Mouse (Mus musculus) common myeloid progenitor, adult 5-6 weeks (primary cell): ENCODE measurements around the gene Gm17019. TPM values are rescaled to one million over a fixed set of nuclear protein-coding genes. Genes with fewer than 3 reads are reported as not detected.
"Not testable (repeated sequence)": the region's sequence is repeated elsewhere in the genome, so short reads cannot be mapped to it uniquely, and the experiment has no call there.

ENCODE experiments used
- ATAC-seq: replicated peaks from 2 replicates; pipeline ENCODE4 v1.8.0; 2016; ENCODE audit warnings: low read depth, mild to moderate bottlenecking, moderate TSS enrichment, inconsistent platforms; ENCODE audit not compliant: poor library complexity, severe bottlenecking
- total RNA-seq: library from RNA; stranded (forward); fragments of 200-1000, 187-1606 nt; gene quantifications from 2 replicates; pipeline ENCODE4 v1.2.3, GENCODE M21; 2017

Gm17019 gene
- total RNA-seq, 1 experiment from 2014 or later = not detected

- not testable (repeated sequence) for ATAC-seq
Observed at GRCm38 (mm10) chr5:14998077-14998476, 34.7 kb downstream of the Gm17019 start.

DNA sequence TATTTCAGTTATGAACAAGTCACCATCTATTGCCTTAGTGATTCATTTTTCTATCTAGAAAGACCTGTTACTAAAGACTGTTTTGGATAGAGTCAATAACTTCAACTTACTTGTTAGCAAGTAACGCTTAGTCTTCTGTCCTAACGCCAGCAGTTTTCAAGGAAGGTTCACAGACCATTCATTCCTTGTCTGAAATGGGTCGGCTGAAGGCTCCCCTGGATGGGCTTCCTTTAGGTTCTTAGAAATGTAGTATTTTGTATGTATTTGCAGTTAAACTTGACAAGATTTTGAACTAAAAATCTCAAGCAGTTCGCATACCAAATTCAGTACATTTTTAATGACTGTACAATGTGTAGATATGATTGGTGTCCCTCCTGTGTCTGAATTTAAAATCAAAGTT, 35.2 kb downstream of the Gm17019 start:
- not testable (repeated sequence) for ATAC-seq

DNA sequence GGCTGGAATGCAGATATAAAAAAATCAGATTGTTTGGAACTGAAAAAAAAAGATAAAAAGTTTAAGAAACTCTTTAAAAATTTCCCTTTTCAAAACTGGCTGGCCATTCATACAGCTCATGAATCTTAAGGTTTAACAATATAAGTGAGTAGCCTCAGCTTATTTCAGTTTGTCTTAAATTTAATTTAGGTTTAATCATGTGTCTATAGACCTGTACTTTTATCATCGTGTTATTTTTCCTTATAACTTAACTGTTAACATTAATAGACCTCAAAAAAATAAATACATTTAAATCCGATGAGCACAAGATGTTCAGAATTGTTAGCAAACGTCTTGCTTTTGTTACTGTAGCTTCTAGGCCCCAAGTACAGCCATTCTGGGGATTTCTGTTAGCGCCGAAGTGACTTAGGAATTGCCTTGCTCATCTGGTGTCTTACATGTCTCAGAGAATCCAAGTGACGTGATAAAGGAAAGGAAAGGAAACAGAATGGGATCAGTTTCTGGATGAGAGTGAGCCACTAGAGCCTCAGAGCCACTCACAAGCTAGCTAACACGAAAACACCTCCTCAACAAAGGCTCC, 36.0 kb downstream of the Gm17019 start:
- ATAC-seq = not testable (repeated sequence)

- ATAC-seq = not testable (repeated sequence)
Observed at GRCm38 (mm10) chr5:14994124-14994523, 38.7 kb downstream of the Gm17019 start.

GRCm38 (mm10) chr5:14990375-14991158, 42.2 kb downstream of the Gm17019 start:
- not testable (repeated sequence) for ATAC-seq

- not testable (repeated sequence) for ATAC-seq
Observed at GRCm38 (mm10) chr5:14986649-14987387, 46.0 kb downstream of the Gm17019 start.

Other genes with a start within 250 kb of the Gm17019 start
- gene Gm9758, start 118.1 kb downstream of the Gm17019 start, total RNA-seq = not detected in 2 replicates
- gene Speer4e, start 94.6 kb downstream of the Gm17019 start, total RNA-seq = not detected in 2 replicates
- gene Gm10354, start 54.1 kb downstream of the Gm17019 start, total RNA-seq = not detected in 2 replicates